12 mouse cellular contexts compared by ENCODE assay signal in the genomic region with DNA sequence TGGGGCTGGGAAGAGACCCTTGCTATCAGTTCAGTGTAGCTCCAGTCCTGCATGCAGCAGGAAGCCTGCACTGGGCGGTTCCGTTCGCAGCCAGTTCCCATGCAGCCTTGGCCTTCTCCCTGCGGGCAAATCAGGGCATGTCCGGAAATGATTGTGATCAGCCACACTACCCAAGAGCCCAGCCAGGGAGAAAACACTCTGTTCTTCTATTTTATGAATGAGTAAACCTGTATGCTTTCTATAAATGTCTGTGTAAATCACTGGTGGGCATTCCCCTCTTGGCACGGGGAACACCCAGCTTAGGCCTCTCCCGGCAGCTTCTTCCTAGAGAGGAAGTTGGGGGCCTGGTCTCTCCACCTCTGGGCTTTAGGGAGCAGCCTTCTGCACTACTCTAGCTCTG.
DNase-seq lines count a peak whose midpoint lies in the region; ATAC-seq and TF ChIP-seq lines count a peak whose summit lies in the region.
"Had no signal": no experiment of that assay in that cellular context is flagged by ENCODE, and none has a peak within 500 bp of the region (broad histone marks: within the 10 kb centered on the region; RNA-seq: fewer than 3 reads in every experiment).

No protein-coding gene starts in this region.

- TF ChIP-seq CTCF in intestine, postnatal 0 days (IDR thresholded peaks at IDR 0.05; ENCODE audit: low read depth) = no peak

- ATAC-seq in hindbrain, embryonic 11.5 days (ENCODE audit: low FRiP score) = no peak
- ATAC-seq in intestine, embryonic 15.5 days = no peak
- no peak for ATAC-seq in intestine, postnatal 0 days
- ATAC-seq: forebrain, embryonic 16.5 days had no signal

- H3K4me1 ChIP-seq in hindbrain, embryonic 10.5 days (replicated peaks) = peaks cover 68% of the 10 kb centered on the region
- H3K4me1 ChIP-seq in hindbrain, embryonic 11.5 days (replicated peaks; ENCODE audit: control insufficient read depth, insufficient read depth, low read length) = peaks cover 20% of the 10 kb centered on the region
- H3K4me1 ChIP-seq in intestine, embryonic 15.5 days (replicated peaks) = peaks cover 18% of the 10 kb centered on the region
- H3K4me1 ChIP-seq in intestine, postnatal 0 days (replicated peaks; ENCODE audit: control insufficient read depth, insufficient read depth, low read length) = no peaks in the 10 kb centered on the region

- no peaks in the 10 kb centered on the region for H3K9me3 ChIP-seq in hindbrain, embryonic 10.5 days
- H3K9me3 ChIP-seq in hindbrain, embryonic 11.5 days (ENCODE audit: control insufficient read depth, low read length) = no peaks in the 10 kb centered on the region
- no peaks in the 10 kb centered on the region for H3K9me3 ChIP-seq in intestine, embryonic 15.5 days
- H3K9me3 ChIP-seq in intestine, postnatal 0 days (ENCODE audit: control insufficient read depth) = no peaks in the 10 kb centered on the region
- H3K9me3 ChIP-seq: heart, embryonic 13.5 days; limb, embryonic 13.5 days; neural tube, embryonic 12.5 days had no signal

- no peak overlapping the region for H3K9ac ChIP-seq in hindbrain, embryonic 11.5 days (ENCODE audit: low read depth, low read length)
- H3K9ac ChIP-seq in intestine, embryonic 15.5 days = no peak overlapping the region
- no peak overlapping the region for H3K9ac ChIP-seq in intestine, postnatal 0 days (ENCODE audit: low read depth, low read length)
- H3K9ac ChIP-seq: heart, embryonic 13.5 days; limb, embryonic 13.5 days; neural tube, embryonic 12.5 days had no signal

- no peak for DNase-seq in hindbrain, embryonic 10.5 days (ENCODE audit: low spot score)
- no peak for DNase-seq in hindbrain, embryonic 11.5 days (ENCODE audit: low spot score)
- DNase-seq in heart, postnatal 4 days = peak; percentile 28
- peak; percentile 44 for DNase-seq in kidney, postnatal 14 days
- DNase-seq in lung, postnatal 4 days = peak; percentile 54 to 68
- DNase-seq in gastrocnemius, postnatal 14 days = no peak

- H3K27me3 ChIP-seq in hindbrain, embryonic 10.5 days (ENCODE audit: insufficient read depth, poor library complexity, severe bottlenecking) = peaks cover 24% of the 10 kb centered on the region
- no peaks in the 10 kb centered on the region for H3K27me3 ChIP-seq in hindbrain, embryonic 11.5 days (ENCODE audit: control insufficient read depth, insufficient read depth, low read length)
- H3K27me3 ChIP-seq in intestine, embryonic 15.5 days (replicated peaks) = no peaks in the 10 kb centered on the region
- H3K27me3 ChIP-seq in intestine, postnatal 0 days (replicated peaks; ENCODE audit: control insufficient read depth, insufficient read depth, low read length) = no peaks in the 10 kb centered on the region
- H3K27me3 ChIP-seq: limb, embryonic 13.5 days; neural tube, embryonic 12.5 days had no signal

- peak overlapping the region; percentile 70 for H3K27ac ChIP-seq in hindbrain, embryonic 10.5 days
- no peak overlapping the region for H3K27ac ChIP-seq in hindbrain, embryonic 11.5 days (ENCODE audit: low read depth, low read length)
- no peak overlapping the region for H3K27ac ChIP-seq in intestine, embryonic 15.5 days
- no peak overlapping the region for H3K27ac ChIP-seq in intestine, postnatal 0 days (ENCODE audit: low read depth, low read length)
- H3K27ac ChIP-seq: heart, embryonic 13.5 days; limb, embryonic 13.5 days; neural tube, embryonic 12.5 days had no signal

- WGBS in hindbrain, embryonic 10.5 days = 87% methylated on average over 7 of the region's 7 CpGs
- 83% methylated on average over 7 of the region's 7 CpGs for WGBS in hindbrain, embryonic 11.5 days
- 73% methylated on average over 7 of the region's 7 CpGs for WGBS in intestine, embryonic 15.5 days
- WGBS in intestine, postnatal 0 days = 80% methylated on average over 7 of the region's 7 CpGs

- intact Hi-C loops in gastrocnemius, postnatal 14 days (cut with DNase I; ENCODE audit: low total_unique reads) = no loop called here

- H3K4me2 ChIP-seq in hindbrain, embryonic 11.5 days (replicated peaks; ENCODE audit: low read depth, low read length) = no peak overlapping the region
- no peak overlapping the region for H3K4me2 ChIP-seq in intestine, embryonic 15.5 days (replicated peaks)
- no peak overlapping the region for H3K4me2 ChIP-seq in intestine, postnatal 0 days (replicated peaks; ENCODE audit: low read depth)
- H3K4me2 ChIP-seq: heart, embryonic 13.5 days; limb, embryonic 13.5 days; neural tube, embryonic 12.5 days had no signal

- no peaks in the 10 kb centered on the region for H3K36me3 ChIP-seq in hindbrain, embryonic 10.5 days
- no peaks in the 10 kb centered on the region for H3K36me3 ChIP-seq in hindbrain, embryonic 11.5 days (ENCODE audit: control insufficient read depth, insufficient read depth, low read length)
- H3K36me3 ChIP-seq in intestine, embryonic 15.5 days = no peaks in the 10 kb centered on the region
- H3K36me3 ChIP-seq in intestine, postnatal 0 days (ENCODE audit: control insufficient read depth, insufficient read depth) = no peaks in the 10 kb centered on the region
- H3K36me3 ChIP-seq: heart, embryonic 13.5 days; limb, embryonic 13.5 days; neural tube, embryonic 12.5 days had no signal

- H3K4me3 ChIP-seq in hindbrain, embryonic 10.5 days = no peak overlapping the region
- H3K4me3 ChIP-seq in hindbrain, embryonic 11.5 days (ENCODE audit: low read depth, low read length) = no peak overlapping the region
- no peak overlapping the region for H3K4me3 ChIP-seq in intestine, embryonic 15.5 days (replicated peaks)
- H3K4me3 ChIP-seq in intestine, postnatal 0 days (ENCODE audit: low read depth, low read length) = no peak overlapping the region
- H3K4me3 ChIP-seq: heart, embryonic 13.5 days; limb, embryonic 13.5 days; neural tube, embryonic 12.5 days had no signal

Comparison
In these comparisons a context has a peak if more than half of its experiments do, and no peak if none do; other contexts are left out.
1. DNase-seq: peak in heart, postnatal 4 days (single experiment), kidney, postnatal 14 days (single experiment) and lung, postnatal 4 days (2 of 2); none in hindbrain, embryonic 10.5 days (single experiment), hindbrain, embryonic 11.5 days (single experiment) and gastrocnemius, postnatal 14 days (single experiment).